Mouse (Mus musculus): Measurements from ENCODE around the gene Gcnt2. TPM values are rescaled to one million over a fixed set of nuclear protein-coding genes. Genes with fewer than 3 reads are reported as not detected.
"Not testable (repeated sequence)": the region's sequence is repeated elsewhere in the genome, so short reads cannot be mapped to it uniquely, and the experiment has no call there.

The Gcnt2 gene
- polyA plus RNA-seq, 1 experiment from 2014 or later: 3.1 TPM

GRCm38 (mm10) chr13:40979321-40979720, 119.8 kb downstream of the Gcnt2 start:
- Histone ChIP-seq H3K36me3 (ENCODE audit: control insufficient read depth, insufficient read depth) (no peaks in the 10 kb centered on the region), H3K4me1 (ENCODE audit: control insufficient read depth, low read depth, low read length) (no peaks in the 10 kb centered on the region), H3K27ac (ENCODE audit: low read length) (no peak overlapping the region), H3K4me3 (ENCODE audit: low read depth, low read length) (no peak overlapping the region), H3K9ac (ENCODE audit: low read depth, low read length) (no peak overlapping the region), H3K27me3 (ENCODE audit: control insufficient read depth, insufficient read depth, low read depth, low read length) (no peaks in the 10 kb centered on the region), H3K4me2 (ENCODE audit: low read depth, low read length) (no peak overlapping the region), H3K9me3 (replicated peaks; ENCODE audit: control insufficient read depth, low read length) (no peaks in the 10 kb centered on the region)
- WGBS (ENCODE audit: insufficient replicate concordance): 44% methylated on average over 2 of the region's 2 CpGs
- no peak for ATAC-seq (ENCODE audit: low read depth)

- Histone ChIP-seq H3K4me3 (ENCODE audit: low read depth, low read length) (no peak overlapping the region), H3K27ac (ENCODE audit: low read length) (no peak overlapping the region), H3K36me3 (ENCODE audit: control insufficient read depth, insufficient read depth) (no peaks in the 10 kb centered on the region), H3K9ac (ENCODE audit: low read depth, low read length) (no peak overlapping the region), H3K4me2 (ENCODE audit: low read depth, low read length) (no peak overlapping the region), H3K9me3 (replicated peaks; ENCODE audit: control insufficient read depth, low read length) (no peaks in the 10 kb centered on the region), H3K27me3 (ENCODE audit: control insufficient read depth, insufficient read depth, low read depth, low read length) (no peaks in the 10 kb centered on the region), H3K4me1 (ENCODE audit: control insufficient read depth, low read depth, low read length) (no peaks in the 10 kb centered on the region; the same call in 1 of the 2 replicates)
- WGBS (ENCODE audit: insufficient replicate concordance): 63% methylated on average over 1 of the region's 1 CpGs
- ATAC-seq (ENCODE audit: low read depth): no peak
Observed at GRCm38 (mm10) chr13:40982759-40983158, 123.2 kb downstream of the Gcnt2 start.

- no peak for ATAC-seq (ENCODE audit: low read depth)
- Histone ChIP-seq H3K9ac (ENCODE audit: low read depth, low read length) (no peak overlapping the region), H3K27me3 (ENCODE audit: control insufficient read depth, insufficient read depth, low read depth, low read length) (no peaks in the 10 kb centered on the region), H3K27ac (ENCODE audit: low read length) (no peak overlapping the region), H3K4me3 (ENCODE audit: low read depth, low read length) (no peak overlapping the region), H3K9me3 (replicated peaks; ENCODE audit: control insufficient read depth, low read length) (no peaks in the 10 kb centered on the region), H3K4me1 (ENCODE audit: control insufficient read depth, low read depth, low read length) (peaks cover 5% of the 10 kb centered on the region; the same call in 1 of the 2 replicates), H3K4me2 (ENCODE audit: low read depth, low read length) (no peak overlapping the region), H3K36me3 (ENCODE audit: control insufficient read depth, insufficient read depth) (no peaks in the 10 kb centered on the region)
- WGBS (ENCODE audit: insufficient replicate concordance): 64% methylated on average over 5 of the region's 5 CpGs
Observed at GRCm38 (mm10) chr13:40986081-40986480, 126.5 kb downstream of the Gcnt2 start.

DNA sequence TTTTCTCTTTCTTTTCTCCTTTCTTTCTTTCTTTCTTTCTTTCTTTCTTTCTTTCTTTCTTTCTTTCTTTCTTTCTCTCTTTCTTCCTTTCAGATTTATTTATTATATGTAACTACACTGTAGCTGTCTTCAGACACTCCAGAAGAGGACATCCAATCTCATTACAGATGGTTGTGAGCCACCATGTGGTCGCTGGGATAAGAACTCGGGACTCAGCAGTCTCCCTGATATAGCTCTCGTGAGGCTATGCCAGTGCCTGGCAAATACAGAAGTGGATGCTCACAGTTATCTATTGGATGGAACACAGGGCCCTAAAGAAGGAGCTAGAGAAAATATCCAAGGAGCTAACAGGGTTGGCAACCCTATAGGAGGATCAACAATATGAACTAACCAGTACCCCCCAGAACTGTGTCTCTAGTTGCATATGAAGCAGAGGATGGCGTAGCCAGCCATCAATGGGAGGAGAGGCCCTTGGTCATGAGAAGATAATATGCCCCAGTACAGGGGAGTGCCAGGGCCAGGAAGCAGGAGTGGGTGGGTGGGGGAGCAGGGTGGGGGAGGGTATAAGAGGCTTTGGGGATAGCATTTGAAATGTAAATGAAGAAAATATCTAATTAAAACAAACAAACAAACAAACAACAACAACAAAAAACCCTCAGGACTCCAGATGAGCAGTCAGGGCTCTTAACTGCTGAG, 128.2 kb downstream of the Gcnt2 start:
- peak; percentile 82 for ATAC-seq (ENCODE audit: low read depth)
- 21% methylated on average over 4 of the region's 4 CpGs for WGBS (ENCODE audit: insufficient replicate concordance)
- not testable (repeated sequence) for H3K4me3 ChIP-seq (ENCODE audit: low read depth, low read length); H3K9ac ChIP-seq (ENCODE audit: low read depth, low read length); H3K27me3 ChIP-seq (ENCODE audit: control insufficient read depth, insufficient read depth, low read depth, low read length); H3K4me1 ChIP-seq (ENCODE audit: control insufficient read depth, low read depth, low read length); H3K9me3 ChIP-seq (replicated peaks; ENCODE audit: control insufficient read depth, low read length); H3K36me3 ChIP-seq (ENCODE audit: control insufficient read depth, insufficient read depth); H3K27ac ChIP-seq (ENCODE audit: low read length); H3K4me2 ChIP-seq (ENCODE audit: low read depth, low read length)

DNA sequence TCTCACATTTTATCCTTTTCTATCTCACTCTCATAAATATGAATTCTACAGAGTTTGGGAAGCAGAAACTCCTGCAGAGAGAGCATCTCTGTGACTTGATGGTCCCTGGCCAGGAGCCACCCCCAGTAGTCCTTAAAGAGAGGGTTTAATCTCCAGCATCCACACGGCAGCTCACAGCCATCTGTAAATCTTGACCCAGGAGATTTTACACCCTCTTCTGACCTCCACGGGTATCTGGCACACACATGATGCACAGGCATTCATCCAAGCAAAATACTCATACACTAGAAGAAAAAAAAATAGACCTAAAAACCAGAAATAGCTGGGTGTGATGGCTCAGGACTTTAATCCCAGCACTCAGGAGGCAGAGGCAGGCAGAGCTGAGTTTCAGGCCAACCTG, 128.9 kb downstream of the Gcnt2 start:
- WGBS (ENCODE audit: insufficient replicate concordance): 32% methylated on average over 2 of the region's 2 CpGs
- ATAC-seq (ENCODE audit: low read depth): peak; percentile 56; the same call in 1 of the 2 replicates
- no peak overlapping the region for H3K4me2 ChIP-seq (ENCODE audit: low read depth, low read length)
- H3K36me3 ChIP-seq (ENCODE audit: control insufficient read depth, insufficient read depth): no peaks in the 10 kb centered on the region
- no peak overlapping the region for H3K9ac ChIP-seq (ENCODE audit: low read depth, low read length)
- 0 out of 2 replicates have a peak overlapping the region, but pooled peaks have one; percentile 22 for H3K27ac ChIP-seq (ENCODE audit: low read length)
- no peak overlapping the region for H3K4me3 ChIP-seq (ENCODE audit: low read depth, low read length)
- no peaks in the 10 kb centered on the region for H3K9me3 ChIP-seq (replicated peaks; ENCODE audit: control insufficient read depth, low read length)
- no peaks in the 10 kb centered on the region for H3K27me3 ChIP-seq (ENCODE audit: control insufficient read depth, insufficient read depth, low read depth, low read length)
- peaks cover 5% of the 10 kb centered on the region; the same call in 1 of the 2 replicates for H3K4me1 ChIP-seq (ENCODE audit: control insufficient read depth, low read depth, low read length)

- Histone ChIP-seq H3K9ac (ENCODE audit: low read depth, low read length) (no peak overlapping the region), H3K4me3 (ENCODE audit: low read depth, low read length) (no peak overlapping the region), H3K9me3 (replicated peaks; ENCODE audit: control insufficient read depth, low read length) (no peaks in the 10 kb centered on the region), H3K4me2 (ENCODE audit: low read depth, low read length) (peak overlapping the region; percentile 18; the same call in 1 of the 2 replicates), H3K4me1 (ENCODE audit: control insufficient read depth, low read depth, low read length) (peaks cover 4% of the 10 kb centered on the region), H3K36me3 (ENCODE audit: control insufficient read depth, insufficient read depth) (no peaks in the 10 kb centered on the region), H3K27me3 (ENCODE audit: control insufficient read depth, insufficient read depth, low read depth, low read length) (no peaks in the 10 kb centered on the region), H3K27ac (ENCODE audit: low read length) (no peak overlapping the region)
- no peak for ATAC-seq (ENCODE audit: low read depth)
- WGBS (ENCODE audit: insufficient replicate concordance): 17% methylated on average over 8 of the region's 8 CpGs
Observed at GRCm38 (mm10) chr13:40994487-40995263, 135.1 kb downstream of the Gcnt2 start.

GRCm38 (mm10) chr13:40998537-40998936, 139.0 kb downstream of the Gcnt2 start:
- peaks cover 18% of the 10 kb centered on the region for H3K4me1 ChIP-seq (ENCODE audit: control insufficient read depth, low read depth, low read length)
- H3K27me3 ChIP-seq (ENCODE audit: control insufficient read depth, insufficient read depth, low read depth, low read length); H3K9ac ChIP-seq (ENCODE audit: low read depth, low read length); ATAC-seq (ENCODE audit: low read depth); H3K9me3 ChIP-seq (replicated peaks; ENCODE audit: control insufficient read depth, low read length); H3K4me3 ChIP-seq (ENCODE audit: low read depth, low read length); H3K4me2 ChIP-seq (ENCODE audit: low read depth, low read length); H3K36me3 ChIP-seq (ENCODE audit: control insufficient read depth, insufficient read depth); H3K27ac ChIP-seq (ENCODE audit: low read length): not testable (repeated sequence)
- WGBS (ENCODE audit: insufficient replicate concordance): 58% methylated on average over 5 of the region's 5 CpGs

- Histone ChIP-seq H3K9ac (ENCODE audit: low read depth, low read length) (peak overlapping the region; percentile 92), H3K4me1 (ENCODE audit: control insufficient read depth, low read depth, low read length) (peaks cover 20% of the 10 kb centered on the region), H3K4me2 (ENCODE audit: low read depth, low read length) (peak overlapping the region; percentile 97), H3K27me3 (ENCODE audit: control insufficient read depth, insufficient read depth, low read depth, low read length) (no peaks in the 10 kb centered on the region), H3K9me3 (replicated peaks; ENCODE audit: control insufficient read depth, low read length) (no peaks in the 10 kb centered on the region), H3K4me3 (ENCODE audit: low read depth, low read length) (peak overlapping the region; percentile 99), H3K36me3 (ENCODE audit: control insufficient read depth, insufficient read depth) (peaks cover 10% of the 10 kb centered on the region), H3K27ac (ENCODE audit: low read length) (peak overlapping the region; percentile 98)
- WGBS (ENCODE audit: insufficient replicate concordance): 0% methylated on average over 25 of the region's 25 CpGs
- ATAC-seq (ENCODE audit: low read depth): 0 out of 2 replicates have a peak, but pooled peaks have one; percentile 7
Observed at GRCm38 (mm10) chr13:41000140-41000925, 140.8 kb downstream of the Gcnt2 start.

Measured in liver, embryonic 16.5 days (tissue).